Mouse (Mus musculus) limb, embryonic 12.5 days (tissue): ENCODE results near the gene Wwox. TPM values are rescaled to one million over a fixed set of nuclear protein-coding genes. Genes with fewer than 3 reads are reported as not detected.

Source experiments
- ATAC-seq: fragments of 200-750 bp; cut with Nextera tagmentation; 2 replicates; pipeline ENCODE4 v1.8.0; 2017; ENCODE audit warnings: low read depth, moderate TSS enrichment; ENCODE audit not compliant: insufficient number of reproducible peaks, insufficient read depth, low FRiP score, low TSS enrichment
- H3K27ac ChIP-seq: fragments of 300-500 bp; sonication (generic); 2 replicates; pipeline ENCODE4 v1.5.1; 2016; ENCODE audit warnings: mild to moderate bottlenecking, moderate library complexity
- H3K27me3 ChIP-seq: fragments of 300-500 bp; sonication (generic); 2 replicates; pipeline ENCODE4 v1.6.1; 2016; ENCODE audit warnings: mild to moderate bottlenecking, moderate library complexity
- H3K36me3 ChIP-seq: fragments of 300-500 bp; sonication (generic); 2 replicates; pipeline ENCODE4 v1.6.1; 2016; ENCODE audit warnings: mild to moderate bottlenecking, moderate library complexity
- H3K4me1 ChIP-seq: fragments of 300-500 bp; sonication (generic); replicated peaks from 2 replicates; pipeline ENCODE4 v1.6.1; 2016
- H3K4me2 ChIP-seq: fragments of 300-500 bp; sonication (generic); 2 replicates; pipeline ENCODE4 v1.6.1; 2016; ENCODE audit warnings: mild to moderate bottlenecking, moderate library complexity
- H3K4me3 ChIP-seq: fragments of 300-500 bp; sonication (generic); replicated peaks from 2 replicates; pipeline ENCODE4 v1.5.1; 2016; ENCODE audit warnings: mild to moderate bottlenecking
- H3K9ac ChIP-seq: fragments of 300-500 bp; sonication (generic); replicated peaks from 2 replicates; pipeline ENCODE4 v1.6.1; 2016; ENCODE audit warnings: mild to moderate bottlenecking, moderate library complexity
- H3K9me3 ChIP-seq: fragments of 300-500 bp; sonication (generic); 2 replicates; pipeline ENCODE4 v1.6.1; 2016; ENCODE audit warnings: mild to moderate bottlenecking, moderate library complexity
- WGBS: fragments of 180-500 bp; shearing (Covaris S2); methylation state at CpG from one replicate; pipeline ENCODE4 v1.1.7; 2016; 5-methylcytosine and 5-hydroxymethylcytosine counted together
- polyA plus RNA-seq: library from polyadenylated mRNA; unstranded; fragments of >200 nt; fragmentation: Nextera tagmentation; extraction: Ambion mirVana; gene quantifications from 2 replicates; pipeline ENCODE4 v1.2.1, GENCODE M21; 2016

Wwox gene
- polyA plus RNA-seq, 1 experiment from 2014 or later: 10.2 TPM

DNA sequence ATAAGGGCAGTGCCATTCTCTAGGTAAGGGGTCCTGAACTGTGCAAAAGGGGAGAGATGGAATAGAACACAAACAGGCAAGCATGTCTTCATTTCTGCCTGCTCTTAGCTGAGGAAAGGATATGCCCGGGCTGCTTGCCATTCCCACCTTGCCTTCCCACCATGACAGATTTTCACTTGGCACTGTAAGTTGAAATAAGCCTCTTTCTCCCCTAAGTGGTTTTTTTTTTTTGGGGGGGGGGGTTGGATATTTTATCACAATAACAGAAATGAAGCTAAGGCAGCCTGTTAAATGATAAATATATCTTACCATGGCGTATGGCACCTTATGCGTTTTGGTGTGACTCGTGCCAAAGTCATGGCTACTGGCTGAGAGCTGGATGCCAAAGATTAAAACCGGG is 501.6 kb downstream of the Wwox start:
- peaks cover 2% of the 10 kb centered on the region; the same call in 1 of the 2 replicates for H3K27me3 ChIP-seq
- no peaks in the 10 kb centered on the region for H3K36me3 ChIP-seq
- no peak overlapping the region for H3K27ac ChIP-seq
- H3K4me3 ChIP-seq: no peak overlapping the region
- no peak for ATAC-seq
- H3K4me2 ChIP-seq: no peak overlapping the region
- 0 out of 2 replicates have a peak, but pooled peaks cover 5% of the 10 kb centered on the region for H3K4me1 ChIP-seq
- H3K9ac ChIP-seq: no peak overlapping the region
- 93% methylated on average over 5 of the region's 5 CpGs for WGBS
- H3K9me3 ChIP-seq: no peaks in the 10 kb centered on the region

- no peaks in the 10 kb centered on the region for H3K36me3 ChIP-seq
- 0 out of 2 replicates have a peak, but pooled peaks cover 5% of the 10 kb centered on the region for H3K4me1 ChIP-seq
- no peaks in the 10 kb centered on the region for H3K9me3 ChIP-seq
- H3K4me3 ChIP-seq: no peak overlapping the region
- WGBS: 88% methylated on average over 9 of the region's 9 CpGs
- peaks cover 2% of the 10 kb centered on the region; the same call in 1 of the 2 replicates for H3K27me3 ChIP-seq
- no peak for ATAC-seq
- H3K4me2 ChIP-seq: no peak overlapping the region
- H3K9ac ChIP-seq: no peak overlapping the region
- H3K27ac ChIP-seq: no peak overlapping the region
These were observed 502.2 kb downstream of the Wwox start for GRCm38 (mm10) chr8:114941644-114942043.

DNA sequence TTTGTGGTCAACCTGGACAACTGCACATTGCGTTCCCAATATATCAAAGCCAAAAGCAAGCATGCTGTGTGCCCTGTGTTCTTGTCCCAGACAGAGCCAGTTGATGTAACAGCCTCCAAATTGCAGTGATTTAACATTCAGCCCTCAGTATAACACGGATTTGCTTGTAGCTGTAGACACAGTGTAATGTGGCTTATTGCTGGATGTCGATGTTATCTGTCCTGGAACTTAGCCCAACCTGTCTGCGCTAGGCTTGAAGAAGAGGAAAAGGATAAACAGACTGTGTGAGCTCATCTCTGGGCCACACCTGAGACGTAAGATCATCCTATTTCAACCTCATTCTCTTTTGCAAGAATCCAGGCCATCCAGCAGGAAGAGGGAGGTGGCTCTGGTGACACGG is 508.5 kb downstream of the Wwox start:
- WGBS: 80% methylated on average over 6 of the region's 6 CpGs
- no peak for ATAC-seq
- Histone ChIP-seq H3K9me3 (no peaks in the 10 kb centered on the region), H3K4me3 (no peak overlapping the region), H3K4me1 (no peaks in the 10 kb centered on the region), H3K27me3 (no peaks in the 10 kb centered on the region; the same call in 1 of the 2 replicates), H3K36me3 (no peaks in the 10 kb centered on the region), H3K4me2 (no peak overlapping the region), H3K27ac (no peak overlapping the region), H3K9ac (no peak overlapping the region)

DNA sequence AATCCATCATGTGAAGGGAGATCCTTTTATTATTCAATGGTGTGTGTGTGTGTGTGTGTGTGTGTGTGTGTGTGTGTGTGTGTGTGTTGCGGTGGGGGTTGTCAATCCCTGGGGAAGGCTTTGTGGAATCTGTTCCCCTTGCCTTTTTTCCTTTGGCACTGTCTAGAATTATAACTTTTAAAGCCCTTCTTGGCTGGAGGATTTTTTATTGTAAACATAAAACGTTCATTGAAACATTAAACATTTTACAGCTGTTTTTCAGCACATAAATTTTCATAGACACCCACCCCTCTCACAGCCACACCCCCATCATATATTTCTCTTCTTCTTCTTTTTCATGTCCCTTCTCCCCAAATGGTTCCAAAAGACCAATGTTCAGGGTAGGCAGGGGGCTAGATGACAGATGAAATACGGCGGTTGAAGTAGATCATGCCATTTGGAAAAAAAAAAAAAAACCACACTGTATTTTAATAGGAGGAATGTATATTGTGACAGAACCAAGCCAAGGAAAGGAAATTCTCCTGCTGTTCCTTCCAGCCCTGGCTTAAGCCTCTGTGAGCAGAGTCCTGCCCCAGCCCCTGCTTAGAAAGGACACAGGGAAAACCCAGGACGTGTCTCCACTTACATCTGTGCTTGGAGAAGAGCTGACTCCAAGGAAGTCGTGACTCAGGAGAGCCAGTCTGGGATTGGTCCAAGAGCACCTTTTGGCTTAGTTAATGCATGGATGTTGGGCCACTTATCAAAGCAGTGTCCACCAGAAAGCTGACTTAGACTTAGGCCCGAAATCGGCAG is 517.1 kb downstream of the Wwox start:
- WGBS: 61% methylated on average over 7 of the region's 8 CpGs
- Histone ChIP-seq H3K4me3 (no peak overlapping the region), H3K27ac (peak overlapping the region; percentile 31; the same call in 1 of the 2 replicates), H3K9ac (no peak overlapping the region), H3K27me3 (peaks cover 4% of the 10 kb centered on the region; the same call in 1 of the 2 replicates), H3K9me3 (no peaks in the 10 kb centered on the region), H3K4me2 (no peak overlapping the region), H3K36me3 (no peaks in the 10 kb centered on the region), H3K4me1 (peaks cover 19% of the 10 kb centered on the region)
- no peak for ATAC-seq

GRCm38 (mm10) chr8:114958437-114959107 is 519.1 kb downstream of the Wwox start:
- Histone ChIP-seq H3K4me3 (no peak overlapping the region), H3K4me2 (no peak overlapping the region), H3K9ac (no peak overlapping the region), H3K27ac (no peak overlapping the region), H3K4me1 (peaks cover 19% of the 10 kb centered on the region), H3K9me3 (no peaks in the 10 kb centered on the region), H3K36me3 (no peaks in the 10 kb centered on the region), H3K27me3 (peaks cover 4% of the 10 kb centered on the region; the same call in 1 of the 2 replicates)
- ATAC-seq: no peak
- 77% methylated on average over 16 of the region's 16 CpGs for WGBS

DNA sequence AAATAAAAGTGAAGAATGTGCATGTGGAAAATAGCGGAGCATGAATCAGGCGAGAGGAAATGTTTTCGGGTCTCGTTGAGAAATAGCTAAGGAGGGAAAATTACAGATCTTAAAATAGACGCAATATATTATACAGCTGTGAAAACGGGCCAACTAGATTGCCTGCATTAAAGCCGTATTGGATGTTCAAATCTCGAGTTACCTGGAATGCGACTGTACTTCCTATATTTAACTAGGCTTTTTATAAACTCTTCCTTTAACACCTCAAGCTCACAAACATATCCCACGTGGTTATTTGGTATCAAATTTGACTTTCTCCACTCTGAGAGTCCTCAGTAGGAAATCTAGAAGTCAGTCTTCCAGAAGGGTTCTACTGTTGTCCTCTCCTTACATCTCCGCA is 520.0 kb downstream of the Wwox start:
- 72% methylated on average over 11 of the region's 11 CpGs for WGBS
- Histone ChIP-seq H3K36me3 (no peaks in the 10 kb centered on the region), H3K4me3 (no peak overlapping the region), H3K4me1 (peaks cover 19% of the 10 kb centered on the region), H3K27ac (no peak overlapping the region), H3K9ac (no peak overlapping the region), H3K4me2 (no peak overlapping the region), H3K27me3 (peaks cover 4% of the 10 kb centered on the region; the same call in 1 of the 2 replicates), H3K9me3 (no peaks in the 10 kb centered on the region)
- no peak for ATAC-seq

- no peak overlapping the region for H3K9ac ChIP-seq
- H3K27ac ChIP-seq: no peak overlapping the region
- no peaks in the 10 kb centered on the region for H3K9me3 ChIP-seq
- H3K4me1 ChIP-seq: 0 out of 2 replicates have a peak, but pooled peaks cover 3% of the 10 kb centered on the region
- no peak overlapping the region for H3K4me2 ChIP-seq
- 50% methylated on average over 1 of the region's 1 CpGs for WGBS
- ATAC-seq: no peak
- no peaks in the 10 kb centered on the region for H3K36me3 ChIP-seq
- peaks cover 4% of the 10 kb centered on the region; the same call in 1 of the 2 replicates for H3K27me3 ChIP-seq
- H3K4me3 ChIP-seq: no peak overlapping the region
These were observed 523.0 kb downstream of the Wwox start for GRCm38 (mm10) chr8:114962494-114962893.

DNA sequence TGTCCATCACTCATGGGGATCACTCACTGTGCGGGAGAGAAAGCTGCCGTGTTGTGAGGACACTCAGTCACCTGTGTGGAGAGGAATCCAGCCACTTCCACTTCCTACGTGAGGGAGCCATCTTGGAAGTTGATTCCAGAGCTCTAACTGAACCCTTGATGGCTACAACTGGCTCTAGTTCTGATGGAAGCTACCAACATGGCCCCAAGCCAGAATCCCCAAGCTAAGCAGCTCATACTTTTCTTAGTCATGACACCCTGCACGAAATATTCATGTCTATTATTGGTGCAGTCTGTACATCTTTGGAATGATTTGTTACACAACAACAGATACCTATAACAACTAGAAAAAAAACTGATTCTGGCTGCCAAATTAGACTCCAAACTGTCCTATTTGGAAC is 523.8 kb downstream of the Wwox start:
- Histone ChIP-seq H3K4me3 (no peak overlapping the region), H3K36me3 (no peaks in the 10 kb centered on the region), H3K9me3 (0 out of 2 replicates have a peak, but pooled peaks cover 2% of the 10 kb centered on the region), H3K27ac (no peak overlapping the region), H3K9ac (no peak overlapping the region), H3K4me1 (no peaks in the 10 kb centered on the region), H3K27me3 (no peaks in the 10 kb centered on the region), H3K4me2 (no peak overlapping the region)
- 91% methylated on average over 4 of the region's 4 CpGs for WGBS
- no peak for ATAC-seq

GRCm38 (mm10) chr8:114964206-114964605 is 524.8 kb downstream of the Wwox start:
- Histone ChIP-seq H3K36me3 (no peaks in the 10 kb centered on the region), H3K4me3 (no peak overlapping the region), H3K4me2 (no peak overlapping the region), H3K9me3 (peaks cover 10% of the 10 kb centered on the region; the same call in 1 of the 2 replicates), H3K27ac (no peak overlapping the region), H3K9ac (no peak overlapping the region), H3K27me3 (no peaks in the 10 kb centered on the region), H3K4me1 (no peaks in the 10 kb centered on the region)
- 83% methylated on average over 6 of the region's 6 CpGs for WGBS
- ATAC-seq: no peak

GRCm38 (mm10) chr8:114968842-114969241 is 529.4 kb downstream of the Wwox start:
- no peak overlapping the region for H3K27ac ChIP-seq
- peaks cover 11% of the 10 kb centered on the region for H3K4me1 ChIP-seq
- no peak overlapping the region for H3K4me2 ChIP-seq
- H3K9me3 ChIP-seq: peaks cover 10% of the 10 kb centered on the region; the same call in 1 of the 2 replicates
- 83% methylated on average over 4 of the region's 4 CpGs for WGBS
- H3K4me3 ChIP-seq: no peak overlapping the region
- H3K9ac ChIP-seq: no peak overlapping the region
- H3K27me3 ChIP-seq: peaks cover 8% of the 10 kb centered on the region; the same call in 1 of the 2 replicates
- no peaks in the 10 kb centered on the region for H3K36me3 ChIP-seq
- ATAC-seq: no peak

DNA sequence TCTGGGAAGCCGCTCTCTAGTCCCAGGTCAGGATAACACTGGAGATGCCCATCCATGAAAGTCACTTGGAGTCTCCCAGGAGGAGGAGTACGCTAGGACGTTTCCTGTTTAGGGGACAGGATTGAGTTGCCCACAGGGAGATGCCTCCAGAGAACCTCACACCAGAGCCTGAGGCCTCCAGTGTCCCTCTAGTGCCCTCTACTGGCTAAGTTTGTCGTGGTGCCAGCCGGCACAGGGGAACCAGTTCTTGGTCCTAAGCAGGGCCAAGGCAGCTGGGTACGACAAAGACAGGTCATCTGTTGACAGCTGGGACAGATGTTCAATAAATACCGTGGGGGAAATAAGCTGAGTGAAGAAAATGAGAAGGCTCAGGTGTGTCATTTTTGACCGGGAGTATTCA is 531.9 kb downstream of the Wwox start:
- Histone ChIP-seq H3K9ac (no peak overlapping the region), H3K36me3 (no peaks in the 10 kb centered on the region), H3K4me2 (no peak overlapping the region), H3K27me3 (peaks cover 8% of the 10 kb centered on the region; the same call in 1 of the 2 replicates), H3K4me3 (no peak overlapping the region), H3K27ac (no peak overlapping the region), H3K4me1 (peaks cover 11% of the 10 kb centered on the region), H3K9me3 (peaks cover 10% of the 10 kb centered on the region; the same call in 1 of the 2 replicates)
- no peak; the same call in 1 of the 2 replicates for ATAC-seq
- WGBS: 45% methylated on average over 8 of the region's 8 CpGs
